Mouse (Mus musculus): ENCODE data around the gene Rab8a.

GRCm38 (mm10) chr8:72187793-72188331 lies 26.9 kb downstream of the Rab8a start:
- TF ChIP-seq GATA1 (IDR thresholded peaks at IDR 0.05; ENCODE audit: borderline replicate concordance, low read length) (no peak), FLI1 (IDR thresholded peaks at IDR 0.05; ENCODE audit: low read length) (no peak)

Measured in megakaryocyte, embryonic 14.5 days (primary cell).